Mouse (Mus musculus) thymus, adult 2 months (tissue): ENCODE measurements around the gene Dmrta2.

ENCODE experiments used
- CTCF ChIP-seq: fragments of 200-500 bp; IDR thresholded peaks from 2 replicates; pipeline ENCODE4 v1.5.1; 2012; ENCODE audit warnings: mild to moderate bottlenecking, control low read depth, low read length, moderate library complexity, borderline replicate concordance; ENCODE audit not compliant: control insufficient read depth, poor library complexity, insufficient read depth; ENCODE audit errors: extremely low read depth
- POLR2A ChIP-seq: fragments of 200-500 bp; IDR thresholded peaks from 2 replicates; pipeline ENCODE4 v1.6.1; 2012; ENCODE audit warnings: mild to moderate bottlenecking, low read length, control low read depth, moderate library complexity; ENCODE audit not compliant: control insufficient read depth, poor library complexity, insufficient read depth; ENCODE audit errors: extremely low read depth

- TF ChIP-seq CTCF: no peak
- TF ChIP-seq POLR2A: no peak
These were observed 6.2 kb downstream of the Dmrta2 start for GRCm38 (mm10) chr4:109984011-109984411.
